Mouse (Mus musculus): ENCODE data around the gene Ehbp1.

Gene Ehbp1

DNA sequence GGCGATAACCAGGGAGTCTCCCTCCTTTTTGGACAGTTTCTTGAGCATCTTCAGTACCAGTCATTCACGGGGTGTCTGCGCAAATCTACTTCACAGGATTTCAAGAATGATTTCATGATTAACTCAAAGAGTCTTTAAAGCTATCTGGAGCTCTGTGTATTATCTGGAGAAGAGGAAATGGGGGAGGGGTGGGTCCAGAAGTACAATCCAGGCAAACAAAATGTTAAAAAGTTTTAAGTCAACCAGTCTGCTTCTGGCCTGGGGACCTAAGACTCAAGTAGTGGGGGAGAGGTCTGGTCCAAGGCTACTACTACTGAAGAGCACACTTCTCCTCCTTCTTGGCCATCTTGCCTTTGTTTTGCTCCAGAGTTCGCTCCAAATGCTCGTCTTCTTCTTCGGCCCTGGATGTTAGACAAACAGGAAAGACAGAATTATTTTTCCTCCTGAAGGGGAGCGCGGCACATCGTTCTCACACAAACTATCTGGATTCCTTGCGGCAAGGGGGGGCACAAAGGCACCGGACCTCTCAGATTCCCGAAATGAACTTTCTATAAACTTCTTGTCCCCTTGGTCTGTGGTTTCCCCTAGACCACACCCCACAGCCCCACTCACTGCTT, 335.5 kb downstream of the Ehbp1 start:
- no peak for TF ChIP-seq GATA4 (IDR thresholded peaks at IDR 0.05; ENCODE audit: insufficient replicate concordance, low read length)

DNA sequence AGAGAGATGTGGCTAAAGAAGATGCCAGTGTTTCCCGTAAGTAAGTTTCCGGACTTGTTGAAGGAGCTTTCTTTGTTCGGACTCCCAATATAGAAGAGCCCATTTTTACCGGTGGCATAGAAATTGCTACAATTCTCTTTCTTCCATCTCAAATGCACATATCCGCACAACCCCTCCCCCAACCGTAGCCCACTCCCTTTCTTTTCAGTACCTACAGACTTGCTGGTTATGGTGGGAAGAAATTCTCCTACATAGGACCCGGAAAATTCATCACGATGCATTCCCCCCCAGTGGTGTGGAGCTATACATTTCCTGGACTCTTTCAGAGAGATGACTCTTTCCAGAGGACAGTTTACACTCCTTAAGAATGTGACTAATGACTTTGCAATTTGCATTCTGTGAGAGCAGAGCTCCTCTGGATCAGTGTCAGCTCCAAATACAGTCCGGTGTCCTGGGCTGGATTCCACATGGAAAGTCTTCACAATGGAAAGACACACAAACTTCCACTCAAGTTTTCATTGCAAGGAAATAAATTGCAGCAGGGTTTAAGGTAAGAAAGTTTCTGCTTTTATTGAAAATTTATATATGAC, 336.7 kb downstream of the Ehbp1 start:
- no peak for TF ChIP-seq GATA4 (IDR thresholded peaks at IDR 0.05; ENCODE audit: insufficient replicate concordance, low read length)

DNA sequence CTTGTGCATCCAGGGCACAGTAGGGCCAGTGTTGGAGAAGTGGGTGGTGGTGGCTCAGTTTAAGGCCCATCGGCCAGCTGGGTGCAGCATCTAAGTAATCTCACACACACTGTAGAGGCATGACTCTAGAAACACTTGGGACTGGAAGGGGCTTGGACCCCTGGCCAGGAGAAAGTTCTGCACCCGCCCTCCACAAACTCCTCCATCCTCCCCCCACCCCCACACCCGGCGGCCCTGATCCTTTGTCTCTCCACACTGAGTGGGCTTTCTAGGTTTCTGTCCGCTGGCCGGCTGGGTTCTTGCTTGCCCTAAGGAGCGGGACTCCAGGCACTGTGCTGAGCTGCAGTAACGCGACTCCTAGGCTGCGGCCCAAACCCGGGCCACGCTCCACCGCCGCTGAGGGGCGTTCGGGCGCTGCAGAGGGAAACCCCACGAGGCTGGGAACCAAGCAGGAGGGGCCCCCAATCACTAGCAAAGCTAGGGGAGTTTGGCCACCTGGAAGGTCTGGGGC, 337.7 kb downstream of the Ehbp1 start:
- TF ChIP-seq GATA4 (IDR thresholded peaks at IDR 0.05; ENCODE audit: insufficient replicate concordance, low read length): no peak

DNA sequence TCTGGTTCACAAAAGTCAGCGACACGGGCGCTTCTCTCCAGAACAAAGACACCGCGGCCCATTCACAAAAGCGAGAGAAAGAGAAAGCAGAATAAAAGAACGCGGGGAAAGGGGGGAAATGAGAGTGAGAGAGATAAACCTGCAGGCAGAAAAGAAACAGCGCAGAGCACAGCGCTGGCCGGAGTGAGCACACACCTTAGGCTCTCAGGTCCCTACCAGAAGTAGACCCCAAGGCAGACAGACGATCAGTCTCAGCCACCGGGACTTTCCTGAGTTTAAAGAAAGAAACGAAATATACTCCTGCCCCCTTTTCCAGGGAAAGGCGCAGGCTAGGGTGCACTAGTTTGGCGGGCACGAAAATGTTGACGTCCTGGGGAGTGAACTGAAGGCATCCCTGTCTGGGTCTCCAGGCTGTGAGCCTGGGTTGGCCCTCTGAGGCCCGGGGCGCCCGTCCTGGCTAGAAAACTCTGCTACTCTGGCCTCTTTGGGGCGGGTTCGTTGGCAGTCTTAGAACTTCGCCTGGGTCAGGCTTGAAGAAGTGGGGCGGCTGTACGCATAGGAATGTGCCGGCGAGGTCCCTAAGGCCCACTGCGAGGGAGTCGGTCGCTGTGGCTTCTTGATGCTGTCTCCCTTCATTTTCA, 338.6 kb downstream of the Ehbp1 start:
- TF ChIP-seq GATA4 (IDR thresholded peaks at IDR 0.05; ENCODE audit: insufficient replicate concordance, low read length): no peak

DNA sequence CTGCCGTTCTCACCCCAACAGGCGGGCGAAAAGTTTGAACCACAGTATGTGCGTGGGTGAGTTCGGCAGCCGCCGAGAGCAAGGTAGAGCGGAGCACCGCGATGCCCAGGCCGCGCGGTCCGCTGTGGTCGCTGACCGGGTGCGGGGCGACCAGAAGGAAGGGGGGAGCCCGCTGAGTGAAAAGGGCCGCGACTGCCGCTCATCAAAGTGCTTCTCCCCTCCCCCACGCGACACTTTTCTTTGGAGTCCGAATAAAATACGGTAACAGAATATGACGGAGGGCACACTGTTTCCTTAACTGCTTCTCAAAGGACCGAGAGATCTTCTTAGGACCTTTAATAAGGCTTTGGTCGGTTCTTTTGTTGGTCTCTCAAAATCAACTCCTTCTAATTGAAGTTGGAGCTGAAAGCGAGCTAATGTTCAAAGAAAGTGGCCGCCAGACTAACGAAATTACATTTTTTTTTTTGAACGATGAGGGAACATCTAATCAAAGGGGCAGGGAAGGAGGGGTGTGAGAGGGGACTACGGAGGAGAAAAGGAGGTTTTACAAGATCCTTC, 339.2 kb downstream of the Ehbp1 start, which contains the start of gene Otx1:
TSS of gene Otx1 (minus strand) at position 115 of the 558 bp plus-strand sequence.
- TF ChIP-seq GATA4 (IDR thresholded peaks at IDR 0.05; ENCODE audit: insufficient replicate concordance, low read length): no peak

DNA sequence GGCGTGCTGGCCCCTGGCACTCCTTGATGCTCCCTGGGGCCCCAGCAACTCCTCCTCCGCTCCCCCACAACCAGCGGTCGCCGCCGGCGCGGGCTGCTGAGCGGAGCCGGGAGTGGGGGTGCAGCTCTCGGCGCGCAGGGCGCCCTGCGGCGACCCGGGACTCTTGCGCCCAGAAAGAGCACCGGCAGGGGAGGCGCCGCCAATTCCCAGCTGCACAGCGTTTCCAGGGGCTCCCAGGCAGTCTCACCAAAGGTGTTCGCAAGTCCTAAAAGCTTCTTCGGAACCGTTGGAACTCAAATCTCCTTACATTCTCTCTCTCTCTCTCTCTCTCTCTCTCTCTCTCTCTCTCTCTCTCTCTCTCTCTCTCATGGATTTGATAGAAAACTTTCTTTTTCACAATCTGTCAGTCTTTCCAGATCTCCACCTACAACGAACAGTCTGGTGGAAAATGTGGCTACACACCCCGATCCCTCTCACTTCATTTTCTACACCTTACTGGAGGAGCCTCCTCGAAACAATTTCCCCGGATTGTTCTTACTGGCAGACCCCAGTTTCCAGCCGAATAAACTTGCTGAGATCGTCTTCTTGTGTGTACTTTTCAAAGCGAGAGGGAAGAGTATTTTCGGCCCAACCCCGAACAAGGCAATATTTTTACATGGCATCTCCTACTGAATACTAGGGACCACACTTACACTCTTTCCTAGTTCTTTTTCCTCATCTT, 339.9 kb downstream of the Ehbp1 start:
- no peak for TF ChIP-seq GATA4 (IDR thresholded peaks at IDR 0.05; ENCODE audit: insufficient replicate concordance, low read length)

DNA sequence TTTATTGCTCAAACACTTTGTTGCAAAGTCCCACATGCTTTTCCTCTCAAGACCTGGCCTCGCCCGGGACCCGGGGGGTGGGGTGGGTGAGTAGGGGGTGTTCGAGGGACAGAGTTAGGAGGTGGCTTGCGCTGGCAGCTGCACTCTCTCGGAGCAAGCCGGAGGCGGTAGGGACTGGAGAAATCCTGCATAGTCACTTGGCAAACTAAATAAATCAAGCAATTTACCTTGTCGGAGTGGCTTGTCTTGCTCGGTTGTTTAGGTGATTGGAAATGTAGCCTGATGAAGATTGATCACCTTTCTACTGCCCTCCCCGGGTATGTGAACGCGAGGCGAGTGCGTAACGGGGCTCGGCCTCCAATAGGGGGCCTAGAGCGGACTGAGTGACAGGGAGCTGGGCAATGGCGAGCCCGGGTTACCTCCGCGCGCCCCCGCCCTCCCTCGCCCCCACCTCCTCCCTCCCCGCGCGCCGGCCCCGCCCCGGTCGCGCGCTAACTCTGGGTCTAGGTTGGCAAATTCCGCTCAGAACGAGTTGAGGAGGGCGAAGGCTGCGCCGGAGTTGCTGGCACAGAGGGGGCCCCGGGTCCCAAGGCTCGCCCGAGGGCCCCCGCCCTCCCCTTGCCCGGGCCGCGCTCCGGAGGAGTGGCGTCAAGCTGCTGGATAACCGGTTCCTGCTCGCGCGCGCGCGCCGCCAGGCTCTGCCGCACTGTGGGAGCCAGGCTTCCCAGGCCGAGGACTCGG, 340.6 kb downstream of the Ehbp1 start:
- no peak for TF ChIP-seq GATA4 (IDR thresholded peaks at IDR 0.05; ENCODE audit: insufficient replicate concordance, low read length)

DNA sequence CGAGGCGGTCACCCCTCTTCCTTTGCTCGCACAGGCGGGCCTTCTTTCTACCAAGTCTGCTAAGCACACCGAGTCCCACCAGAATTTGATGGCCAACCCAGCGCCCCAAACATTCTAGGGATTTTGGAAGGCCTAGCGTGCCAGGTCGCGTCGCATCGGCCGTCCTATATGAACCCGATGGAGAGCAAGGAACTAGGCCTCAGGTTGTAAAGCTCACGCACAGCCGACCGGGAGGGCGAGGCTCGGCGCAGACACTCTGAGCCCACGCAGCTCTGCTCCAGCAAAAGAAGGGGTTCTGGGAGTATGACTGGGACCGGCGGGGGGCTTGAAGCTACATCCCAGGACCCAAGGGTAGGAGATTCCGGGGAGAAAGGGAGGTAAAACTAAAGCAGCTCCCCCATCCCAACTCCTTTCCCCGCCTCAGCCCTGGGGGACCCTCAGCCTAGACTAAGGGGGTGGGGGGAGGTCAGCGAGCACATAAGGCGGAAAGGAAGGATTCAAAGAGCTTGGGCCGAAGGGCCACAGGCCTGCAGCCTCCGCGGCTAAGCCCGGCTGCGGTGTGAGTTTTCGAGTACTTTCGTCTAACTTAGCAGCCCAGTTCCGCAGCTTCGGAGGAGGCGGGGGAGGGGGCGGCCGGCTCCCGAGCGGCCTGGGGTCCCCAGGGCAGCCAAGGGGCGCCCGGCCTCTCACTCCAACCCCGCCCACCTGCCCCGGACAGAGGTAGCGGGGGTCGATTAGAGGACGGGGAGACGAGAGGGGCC, 341.6 kb downstream of the Ehbp1 start:
- no peak for TF ChIP-seq GATA4 (IDR thresholded peaks at IDR 0.05; ENCODE audit: insufficient replicate concordance, low read length)

DNA sequence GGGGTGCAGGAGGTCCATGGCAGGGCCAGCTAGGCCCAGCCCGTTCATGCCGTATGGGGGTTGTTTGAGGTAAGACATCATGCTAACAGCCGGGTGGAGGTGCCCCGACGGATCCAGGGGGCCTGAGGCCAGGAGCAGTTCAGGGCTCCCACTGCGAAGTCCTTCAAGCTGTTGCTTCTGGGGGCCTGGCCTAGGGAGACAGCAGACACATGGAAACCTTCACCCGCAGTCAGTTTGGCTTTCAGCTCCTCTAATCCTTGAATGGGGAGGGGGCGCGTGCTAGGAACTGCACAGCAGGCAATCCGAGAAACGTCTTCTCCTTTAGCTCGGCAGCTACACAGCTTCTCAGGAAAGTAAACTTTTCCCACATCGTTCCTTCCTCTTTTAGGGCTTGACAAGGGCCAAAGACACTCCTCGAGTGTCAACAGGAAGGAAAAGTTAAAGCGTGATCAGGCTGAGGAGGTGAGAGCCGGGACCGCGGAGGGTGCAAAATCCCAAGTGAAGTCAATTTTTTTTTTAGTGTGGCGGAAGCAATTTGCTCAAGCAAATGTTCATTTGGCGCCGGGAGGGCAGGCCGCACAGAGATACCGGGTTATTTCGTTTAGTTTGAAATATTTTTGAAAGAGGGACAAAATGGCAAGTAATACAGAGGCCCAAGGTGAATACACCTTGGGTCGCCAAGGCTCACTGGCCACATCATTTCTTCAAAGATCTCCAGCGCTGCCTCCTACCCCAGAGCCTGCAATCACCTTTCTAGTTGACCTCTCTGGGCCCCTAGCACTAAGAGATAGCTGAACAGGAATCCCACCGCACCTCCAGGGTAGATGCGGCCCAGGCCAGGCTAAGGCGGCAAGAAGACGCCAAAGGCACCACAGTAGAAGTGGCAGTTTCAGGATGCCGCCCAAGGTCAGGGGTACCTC, 342.4 kb downstream of the Ehbp1 start:
- TF ChIP-seq GATA4 (IDR thresholded peaks at IDR 0.05; ENCODE audit: insufficient replicate concordance, low read length): no peak

DNA sequence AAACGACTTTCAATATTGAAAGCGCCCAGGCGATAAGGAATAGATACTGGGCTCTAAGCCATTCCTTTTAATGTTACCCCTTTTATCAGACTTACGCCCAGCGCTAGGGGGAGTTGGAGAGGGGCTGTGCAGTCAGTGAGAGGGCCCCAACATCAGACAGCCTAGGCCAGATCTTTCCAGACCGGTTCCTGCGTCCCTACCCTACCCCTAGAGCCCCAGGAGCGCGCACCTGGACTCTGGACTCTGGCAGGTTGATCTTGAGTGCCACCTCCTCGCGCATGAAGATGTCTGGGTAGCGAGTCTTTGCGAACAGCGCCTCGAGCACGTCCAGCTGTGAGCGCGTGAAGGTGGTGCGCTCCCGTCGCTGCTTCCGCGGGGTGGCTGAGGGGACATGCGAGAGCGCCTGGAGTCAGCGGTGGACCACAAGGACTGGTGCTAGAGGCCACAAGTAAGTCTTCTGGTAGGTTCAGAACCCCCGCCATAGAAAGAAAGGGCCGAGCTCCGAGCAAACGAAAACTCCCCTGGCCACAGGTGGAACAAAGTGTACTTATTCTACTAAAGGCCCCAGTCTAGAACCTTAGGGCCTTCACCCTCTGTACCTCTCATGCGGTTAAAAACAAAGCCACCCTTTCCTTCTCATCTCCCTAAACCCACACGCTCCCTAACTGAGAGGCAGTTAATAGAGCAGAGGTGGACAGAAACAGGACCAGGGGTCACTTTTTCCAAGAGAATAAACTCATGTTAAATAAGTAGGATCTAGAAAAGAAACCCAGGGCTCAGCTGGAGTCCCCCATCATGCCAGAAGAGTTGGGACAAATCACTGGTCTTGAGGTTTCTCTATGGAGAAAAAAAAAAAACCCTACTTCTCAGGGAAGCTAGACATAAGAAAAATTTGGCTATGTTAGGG, 343.7 kb downstream of the Ehbp1 start:
- no peak for TF ChIP-seq GATA4 (IDR thresholded peaks at IDR 0.05; ENCODE audit: insufficient replicate concordance, low read length)

DNA sequence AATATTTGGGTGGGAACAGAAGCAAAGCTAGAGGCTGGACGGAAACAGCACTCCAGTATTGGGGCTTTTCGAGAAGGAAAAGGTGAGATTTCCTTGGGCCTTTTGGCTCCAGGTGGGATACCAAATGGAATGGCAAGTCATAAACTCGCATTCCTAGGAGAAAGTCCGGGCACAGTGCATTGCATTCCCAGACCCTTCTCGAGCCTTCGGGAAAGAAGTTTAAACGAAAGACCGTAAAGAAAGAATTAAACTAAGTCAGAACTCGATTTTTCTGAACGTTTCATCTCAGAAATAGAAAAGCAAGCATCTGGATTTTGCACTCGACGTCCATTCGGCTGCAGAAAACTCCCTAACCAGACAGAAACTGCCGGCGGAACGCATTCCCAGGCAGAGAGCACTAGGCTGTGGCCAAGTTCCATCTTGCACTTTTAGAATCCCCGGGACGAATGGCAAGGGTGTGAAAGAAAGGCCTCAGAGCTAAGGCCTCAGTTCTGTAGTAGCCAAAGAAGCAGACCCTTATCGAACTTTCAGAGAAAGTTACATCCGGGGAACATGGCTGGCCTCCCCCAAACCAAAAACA, 344.4 kb downstream of the Ehbp1 start:
- no peak for TF ChIP-seq GATA4 (IDR thresholded peaks at IDR 0.05; ENCODE audit: insufficient replicate concordance, low read length)
